Mouse (Mus musculus): ENCODE data around the gene Wdr37. TPM values are rescaled to one million over a fixed set of nuclear protein-coding genes. Genes with fewer than 3 reads are reported as not detected.

Gene Wdr37
- total RNA-seq, 1 experiment: 15.4 TPM

- in situ Hi-C loops (cut with MboI; ENCODE audit: low sequenced_read_pairs in 2 of 2, unreplicated experiment in 2 of 2): no loop called here
- DNase-seq (ENCODE audit: low read depth, low spot score): no peak
- TF ChIP-seq ZNF384 (IDR thresholded peaks at IDR 0.05; ENCODE audit: low read depth, low read length): no peak
- no peak for TF ChIP-seq HCFC1 (IDR thresholded peaks at IDR 0.05; ENCODE audit: borderline replicate concordance, insufficient read depth, low read length)
- Histone ChIP-seq H3K4me1 (ENCODE audit: control insufficient read depth in 2 of 2, insufficient read depth in 2 of 2, low read length in 2 of 2, poor library complexity in 1 of 2) (no peaks in the 10 kb centered on the region), H3K9ac (ENCODE audit: insufficient read depth, low read depth, low read length, poor library complexity, severe bottlenecking) (no peak overlapping the region), H3K4me3 (ENCODE audit: insufficient read depth in 1 of 2, low read depth in 1 of 2, low read length in 2 of 2, poor library complexity in 1 of 2, severe bottlenecking in 1 of 2) (no peak overlapping the region), H3K36me3 (ENCODE audit: control insufficient read depth, insufficient read depth, low read length, poor library complexity, severe bottlenecking) (peaks cover 7% of the 10 kb centered on the region), H3K27ac (ENCODE audit: insufficient read depth, low read depth, low read length, poor library complexity, severe bottlenecking) (no peak overlapping the region), H3K9me3 (ENCODE audit: control insufficient read depth, insufficient read depth, low read depth, low read length) (no peaks in the 10 kb centered on the region)
These were observed 48.2 kb downstream of the Wdr37 start for GRCm38 (mm10) chr13:8823546-8823945.

DNA sequence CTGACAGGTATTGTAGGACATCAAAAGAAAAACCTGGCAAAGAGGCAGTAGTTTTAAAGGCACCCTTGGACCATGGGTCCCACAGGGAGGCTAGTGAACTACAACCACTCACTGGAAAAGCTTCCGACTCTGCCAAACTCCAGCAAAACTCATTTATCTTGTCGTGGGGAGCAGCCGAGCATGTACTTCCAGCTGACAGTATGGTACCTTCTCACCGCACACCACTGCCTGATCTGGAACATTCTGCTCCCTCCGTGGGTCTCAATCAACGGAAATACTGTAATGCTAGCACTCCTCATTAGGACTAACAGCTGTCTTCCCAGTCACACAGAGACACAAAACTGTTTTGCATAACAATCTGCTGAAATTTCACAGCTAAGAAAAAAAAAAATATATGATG is 48.6 kb downstream of the Wdr37 start:
- H3K27ac ChIP-seq (ENCODE audit: insufficient read depth, low read depth, low read length, poor library complexity, severe bottlenecking): no peak overlapping the region
- no peak overlapping the region for H3K4me3 ChIP-seq (ENCODE audit: insufficient read depth in 1 of 2, low read depth in 1 of 2, low read length in 2 of 2, poor library complexity in 1 of 2, severe bottlenecking in 1 of 2)
- DNase-seq (ENCODE audit: low read depth, low spot score): no peak
- H3K9ac ChIP-seq (ENCODE audit: insufficient read depth, low read depth, low read length, poor library complexity, severe bottlenecking): no peak overlapping the region
- no peaks in the 10 kb centered on the region for H3K9me3 ChIP-seq (ENCODE audit: control insufficient read depth, insufficient read depth, low read depth, low read length)
- H3K36me3 ChIP-seq (ENCODE audit: control insufficient read depth, insufficient read depth, low read length, poor library complexity, severe bottlenecking): peaks cover 11% of the 10 kb centered on the region
- H3K4me1 ChIP-seq (ENCODE audit: control insufficient read depth in 2 of 2, insufficient read depth in 2 of 2, low read length in 2 of 2, poor library complexity in 1 of 2): no peaks in the 10 kb centered on the region
- in situ Hi-C loops (cut with MboI; ENCODE audit: low sequenced_read_pairs in 2 of 2, unreplicated experiment in 2 of 2): no loop called here
- TF ChIP-seq CHD2 (IDR thresholded peaks at IDR 0.05; ENCODE audit: low read depth, low read length): no peak
- no peak for TF ChIP-seq MAFK (IDR thresholded peaks at IDR 0.05; ENCODE audit: insufficient read depth, low read depth, low read length)
- TF ChIP-seq ZNF384 (IDR thresholded peaks at IDR 0.05; ENCODE audit: low read depth, low read length): no peak

DNA sequence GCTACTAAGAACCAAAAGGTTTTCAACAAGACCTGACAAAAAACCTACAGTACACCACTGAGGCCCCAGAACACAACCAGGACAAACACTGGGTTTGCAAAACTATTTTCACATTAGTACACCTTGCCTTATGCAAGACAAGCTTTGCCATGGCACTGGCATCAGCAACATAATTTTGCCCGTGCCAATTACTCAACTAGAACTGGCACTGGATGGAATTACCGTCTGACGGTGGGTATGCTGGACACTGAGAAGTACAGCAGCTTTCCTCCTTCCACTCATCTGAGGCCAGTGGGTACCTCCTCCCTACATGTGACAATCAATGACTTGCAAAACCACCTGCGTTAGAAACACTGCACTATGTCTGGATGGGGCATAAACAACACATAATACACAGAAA is 49.5 kb downstream of the Wdr37 start:
- Histone ChIP-seq H3K27ac (ENCODE audit: insufficient read depth, low read depth, low read length, poor library complexity, severe bottlenecking) (no peak overlapping the region), H3K4me1 (ENCODE audit: control insufficient read depth in 2 of 2, insufficient read depth in 2 of 2, low read length in 2 of 2, poor library complexity in 1 of 2) (no peaks in the 10 kb centered on the region), H3K9me3 (ENCODE audit: control insufficient read depth, insufficient read depth, low read depth, low read length) (no peaks in the 10 kb centered on the region), H3K9ac (ENCODE audit: insufficient read depth, low read depth, low read length, poor library complexity, severe bottlenecking) (no peak overlapping the region), H3K36me3 (ENCODE audit: control insufficient read depth, insufficient read depth, low read length, poor library complexity, severe bottlenecking) (peaks cover 11% of the 10 kb centered on the region), H3K4me3 (ENCODE audit: insufficient read depth in 1 of 2, low read depth in 1 of 2, low read length in 2 of 2, poor library complexity in 1 of 2, severe bottlenecking in 1 of 2) (no peak overlapping the region)
- TF ChIP-seq ZNF384 (IDR thresholded peaks at IDR 0.05; ENCODE audit: low read depth, low read length): no peak
- no peak for TF ChIP-seq CHD2 (IDR thresholded peaks at IDR 0.05; ENCODE audit: low read depth, low read length)
- TF ChIP-seq ZC3H11A (IDR thresholded peaks at IDR 0.05; ENCODE audit: borderline replicate concordance, low read depth, low read length): no peak
- TF ChIP-seq HCFC1 (IDR thresholded peaks at IDR 0.05; ENCODE audit: borderline replicate concordance, insufficient read depth, low read length): no peak
- no peak for TF ChIP-seq MAFK (IDR thresholded peaks at IDR 0.05; ENCODE audit: insufficient read depth, low read depth, low read length)
- DNase-seq (ENCODE audit: low read depth, low spot score): no peak
- in situ Hi-C loops (cut with MboI; ENCODE audit: low sequenced_read_pairs in 2 of 2, unreplicated experiment in 2 of 2): no loop called here

GRCm38 (mm10) chr13:8805931-8806330 is 65.8 kb downstream of the Wdr37 start:
- DNase-seq (ENCODE audit: low read depth, low spot score): no peak
- no peaks in the 10 kb centered on the region for H3K9me3 ChIP-seq (ENCODE audit: control insufficient read depth, insufficient read depth, low read depth, low read length)
- no peak overlapping the region for H3K27ac ChIP-seq (ENCODE audit: insufficient read depth, low read depth, low read length, poor library complexity, severe bottlenecking)
- in situ Hi-C loops (cut with MboI; ENCODE audit: low sequenced_read_pairs in 2 of 2, unreplicated experiment in 2 of 2): no loop called here
- H3K4me3 ChIP-seq (ENCODE audit: insufficient read depth in 1 of 2, low read depth in 1 of 2, low read length in 2 of 2, poor library complexity in 1 of 2, severe bottlenecking in 1 of 2): no peak overlapping the region
- H3K9ac ChIP-seq (ENCODE audit: insufficient read depth, low read depth, low read length, poor library complexity, severe bottlenecking): no peak overlapping the region
- no peaks in the 10 kb centered on the region; the same call in 1 of the 2 replicates for H3K36me3 ChIP-seq (ENCODE audit: control insufficient read depth, insufficient read depth, low read length, poor library complexity, severe bottlenecking)
- TF ChIP-seq ZNF384 (IDR thresholded peaks at IDR 0.05; ENCODE audit: low read depth, low read length) (no peak), CHD2 (IDR thresholded peaks at IDR 0.05; ENCODE audit: low read depth, low read length) (no peak), MAFK (IDR thresholded peaks at IDR 0.05; ENCODE audit: insufficient read depth, low read depth, low read length) (no peak), HCFC1 (IDR thresholded peaks at IDR 0.05; ENCODE audit: borderline replicate concordance, insufficient read depth, low read length) (no peak), ZC3H11A (IDR thresholded peaks at IDR 0.05; ENCODE audit: borderline replicate concordance, low read depth, low read length) (no peak)
- H3K4me1 ChIP-seq (ENCODE audit: control insufficient read depth in 2 of 2, insufficient read depth in 2 of 2, low read length in 2 of 2, poor library complexity in 1 of 2): no peaks in the 10 kb centered on the region

DNA sequence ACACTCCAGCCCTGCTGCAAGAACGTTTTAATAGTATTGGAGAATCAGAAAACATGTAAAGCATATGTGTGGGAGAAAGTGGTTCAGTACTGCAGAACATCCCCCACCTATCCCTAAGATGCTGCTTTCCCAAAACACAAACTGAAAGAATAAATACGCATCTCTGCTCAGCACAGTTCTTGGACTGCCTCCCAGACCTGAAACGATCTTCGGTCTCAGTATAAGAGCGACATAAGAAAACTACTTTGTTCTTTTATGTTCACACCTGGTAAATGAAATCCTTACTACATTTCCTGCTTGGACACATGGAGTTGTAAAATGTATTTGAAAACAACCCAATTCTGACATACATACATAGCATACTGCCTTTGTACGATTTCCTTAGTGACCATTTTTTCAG is 71.1 kb downstream of the Wdr37 start:
- H3K4me3 ChIP-seq (ENCODE audit: insufficient read depth in 1 of 2, low read depth in 1 of 2, low read length in 2 of 2, poor library complexity in 1 of 2, severe bottlenecking in 1 of 2): no peak overlapping the region
- H3K27ac ChIP-seq (ENCODE audit: insufficient read depth, low read depth, low read length, poor library complexity, severe bottlenecking): no peak overlapping the region
- H3K9me3 ChIP-seq (ENCODE audit: control insufficient read depth, insufficient read depth, low read depth, low read length): no peaks in the 10 kb centered on the region
- H3K4me1 ChIP-seq (ENCODE audit: control insufficient read depth in 2 of 2, insufficient read depth in 2 of 2, low read length in 2 of 2, poor library complexity in 1 of 2): no peaks in the 10 kb centered on the region
- no peak for DNase-seq (ENCODE audit: low read depth, low spot score)
- H3K36me3 ChIP-seq (ENCODE audit: control insufficient read depth, insufficient read depth, low read length, poor library complexity, severe bottlenecking): no peaks in the 10 kb centered on the region; the same call in 1 of the 2 replicates
- in situ Hi-C loops (cut with MboI; ENCODE audit: low sequenced_read_pairs in 2 of 2, unreplicated experiment in 2 of 2): no loop called here
- no peak for TF ChIP-seq ZC3H11A (IDR thresholded peaks at IDR 0.05; ENCODE audit: borderline replicate concordance, low read depth, low read length)
- TF ChIP-seq CHD2 (IDR thresholded peaks at IDR 0.05; ENCODE audit: low read depth, low read length): no peak
- TF ChIP-seq ZNF384 (IDR thresholded peaks at IDR 0.05; ENCODE audit: low read depth, low read length): no peak
- TF ChIP-seq MAFK (IDR thresholded peaks at IDR 0.05; ENCODE audit: insufficient read depth, low read depth, low read length): no peak
- no peak overlapping the region for H3K9ac ChIP-seq (ENCODE audit: insufficient read depth, low read depth, low read length, poor library complexity, severe bottlenecking)
